Mouse (Mus musculus) heart, embryonic 10.5 days (tissue): ENCODE data around the gene Ugt1a10. TPM values are rescaled to one million over a fixed set of nuclear protein-coding genes. Genes with fewer than 3 reads are reported as not detected.

Source experiments
- DNase-seq: peaks from one replicate; pipeline ENCODE4 v3.0.0-alpha.2; 2017; ENCODE audit warnings: low spot score
- H3K27ac ChIP-seq: fragments of 300-500 bp; sonication (generic); 2 replicates; pipeline ENCODE4 v1.5.1; 2016; ENCODE audit warnings: mild to moderate bottlenecking
- H3K27me3 ChIP-seq: fragments of 300-500 bp; sonication (generic); 2 replicates; pipeline ENCODE4 v1.6.1; 2016; ENCODE audit warnings: mild to moderate bottlenecking; ENCODE audit not compliant: poor library complexity, insufficient read depth, severe bottlenecking
- H3K36me3 ChIP-seq: fragments of 300-500 bp; sonication (generic); 2 replicates; pipeline ENCODE4 v1.6.1; 2016; ENCODE audit warnings: mild to moderate bottlenecking, moderate library complexity
- H3K4me1 ChIP-seq: fragments of 300-500 bp; sonication (generic); 2 replicates; pipeline ENCODE4 v1.6.1; 2016; ENCODE audit warnings: mild to moderate bottlenecking
- H3K4me3 ChIP-seq: fragments of 300-500 bp; sonication (generic); 2 replicates; pipeline ENCODE4 v1.5.1; 2016; ENCODE audit warnings: mild to moderate bottlenecking, moderate library complexity
- H3K9me3 ChIP-seq: fragments of 300-500 bp; sonication (generic); 2 replicates; pipeline ENCODE4 v1.6.1; 2016; ENCODE audit warnings: mild to moderate bottlenecking, moderate library complexity
- WGBS: fragments of 180-500 bp; shearing (Covaris S2); methylation state at CpG from one replicate; pipeline ENCODE4 v1.1.7; 2016; 5-methylcytosine and 5-hydroxymethylcytosine counted together
- polyA plus RNA-seq: library from polyadenylated mRNA; unstranded; fragments of >200 nt; fragmentation: Nextera tagmentation; extraction: Ambion mirVana; gene quantifications from 2 replicates; pipeline ENCODE4 v1.2.1, GENCODE M21; 2016

Gene Ugt1a10
- polyA plus RNA-seq, 1 experiment from 2014 or later = not detected

DNA sequence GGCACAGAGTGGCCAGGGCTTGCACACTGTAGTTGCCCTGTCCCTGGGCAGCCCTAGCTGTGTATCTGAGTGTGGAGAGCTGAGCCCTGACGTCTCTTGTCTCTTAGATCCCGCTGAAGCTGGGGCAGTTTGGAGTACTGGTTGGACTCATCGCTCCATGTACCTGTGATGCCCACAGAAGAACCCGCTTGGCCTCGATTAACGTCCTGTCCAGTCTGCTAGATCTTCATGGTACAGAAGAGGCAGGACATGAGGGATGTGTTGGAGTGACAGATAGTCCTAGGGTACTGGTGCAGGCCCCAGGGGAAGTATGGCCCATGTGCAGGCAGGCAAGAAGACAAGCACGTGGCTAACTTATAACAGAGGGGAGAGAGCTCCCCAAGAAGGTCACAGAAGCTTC is 194.4 kb downstream of the Ugt1a10 start:
- Histone ChIP-seq H3K27me3 (no peaks in the 10 kb centered on the region), H3K27ac (no peak overlapping the region), H3K4me3 (no peak overlapping the region), H3K36me3 (no peaks in the 10 kb centered on the region), H3K4me1 (no peaks in the 10 kb centered on the region), H3K9me3 (peaks cover 95% of the 10 kb centered on the region)
- DNase-seq = no peak
- WGBS = 71% methylated on average over 7 of the region's 7 CpGs

DNA sequence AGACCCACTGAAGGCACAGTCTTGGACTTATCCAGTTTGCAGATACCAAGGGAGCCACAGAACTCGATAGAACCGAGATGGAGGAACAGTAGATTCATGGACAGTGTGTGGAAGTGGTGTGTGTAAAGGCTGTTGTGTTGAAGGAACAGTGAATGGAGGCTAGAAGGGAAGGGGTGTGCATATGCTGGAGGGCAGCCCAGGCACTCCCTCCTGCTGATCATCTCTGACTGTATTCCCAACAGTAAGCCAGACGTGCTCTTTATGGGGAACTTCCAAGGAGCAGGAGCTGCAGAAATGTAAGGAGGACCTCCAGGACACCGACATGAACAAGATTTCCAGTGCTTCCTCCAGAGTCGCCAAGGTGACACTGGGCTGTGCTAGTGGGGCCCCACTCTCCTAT is 194.8 kb downstream of the Ugt1a10 start:
- no peaks in the 10 kb centered on the region for H3K36me3 ChIP-seq
- no peaks in the 10 kb centered on the region for H3K27me3 ChIP-seq
- H3K4me1 ChIP-seq = no peaks in the 10 kb centered on the region
- H3K27ac ChIP-seq = no peak overlapping the region
- 73% methylated on average over 5 of the region's 5 CpGs for WGBS
- H3K4me3 ChIP-seq = no peak overlapping the region
- H3K9me3 ChIP-seq = peaks cover 95% of the 10 kb centered on the region
- no peak for DNase-seq

DNA sequence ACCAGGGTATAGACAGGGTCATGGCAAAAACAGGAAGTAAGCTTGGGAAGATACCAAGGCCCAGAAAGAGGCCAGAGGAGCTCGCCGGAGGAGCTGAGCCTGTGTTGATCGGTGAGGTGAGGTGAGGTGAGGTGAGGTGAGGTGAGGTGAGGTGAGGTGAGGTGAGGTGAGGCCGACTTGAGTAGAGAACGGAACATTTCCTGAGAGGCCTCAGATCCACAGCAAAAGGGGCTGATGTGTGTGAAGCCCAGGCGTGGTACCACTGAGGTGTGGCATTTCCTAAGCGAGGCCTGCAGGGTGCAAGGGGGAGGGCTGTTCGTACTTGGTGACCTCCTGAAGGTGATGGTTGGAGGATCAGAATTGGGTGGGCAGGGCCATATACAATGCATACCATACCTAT is 197.9 kb downstream of the Ugt1a10 start:
- H3K27me3 ChIP-seq = no peaks in the 10 kb centered on the region
- no peak overlapping the region for H3K27ac ChIP-seq
- 70% methylated on average over 8 of the region's 8 CpGs for WGBS
- DNase-seq = no peak
- no peak overlapping the region for H3K4me3 ChIP-seq
- H3K36me3 ChIP-seq = no peaks in the 10 kb centered on the region
- no peaks in the 10 kb centered on the region for H3K4me1 ChIP-seq
- peaks cover 97% of the 10 kb centered on the region for H3K9me3 ChIP-seq

DNA sequence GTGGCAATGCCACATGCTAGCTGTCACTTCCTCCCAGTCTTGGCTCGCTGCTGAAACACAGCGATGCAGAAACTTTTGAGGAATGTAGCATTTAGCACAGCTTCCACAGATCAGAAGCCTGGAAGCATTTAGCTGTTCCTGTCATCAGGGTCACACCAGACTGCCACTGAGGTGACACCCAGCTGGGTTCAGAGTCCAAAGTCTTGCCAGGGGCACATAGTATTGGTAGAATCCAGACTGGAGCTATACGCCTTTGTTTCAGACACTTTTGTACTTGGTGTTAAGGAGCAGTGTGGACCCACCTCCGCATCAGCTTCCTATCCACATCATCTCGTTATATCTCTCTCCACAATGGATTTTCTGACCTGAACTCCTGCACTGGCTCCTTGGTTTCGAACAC is 198.4 kb downstream of the Ugt1a10 start:
- no peaks in the 10 kb centered on the region for H3K4me1 ChIP-seq
- no peaks in the 10 kb centered on the region for H3K36me3 ChIP-seq
- peaks cover 96% of the 10 kb centered on the region for H3K9me3 ChIP-seq
- 68% methylated on average over 6 of the region's 6 CpGs for WGBS
- no peaks in the 10 kb centered on the region for H3K27me3 ChIP-seq
- no peak for DNase-seq
- no peak overlapping the region for H3K4me3 ChIP-seq
- H3K27ac ChIP-seq = no peak overlapping the region

DNA sequence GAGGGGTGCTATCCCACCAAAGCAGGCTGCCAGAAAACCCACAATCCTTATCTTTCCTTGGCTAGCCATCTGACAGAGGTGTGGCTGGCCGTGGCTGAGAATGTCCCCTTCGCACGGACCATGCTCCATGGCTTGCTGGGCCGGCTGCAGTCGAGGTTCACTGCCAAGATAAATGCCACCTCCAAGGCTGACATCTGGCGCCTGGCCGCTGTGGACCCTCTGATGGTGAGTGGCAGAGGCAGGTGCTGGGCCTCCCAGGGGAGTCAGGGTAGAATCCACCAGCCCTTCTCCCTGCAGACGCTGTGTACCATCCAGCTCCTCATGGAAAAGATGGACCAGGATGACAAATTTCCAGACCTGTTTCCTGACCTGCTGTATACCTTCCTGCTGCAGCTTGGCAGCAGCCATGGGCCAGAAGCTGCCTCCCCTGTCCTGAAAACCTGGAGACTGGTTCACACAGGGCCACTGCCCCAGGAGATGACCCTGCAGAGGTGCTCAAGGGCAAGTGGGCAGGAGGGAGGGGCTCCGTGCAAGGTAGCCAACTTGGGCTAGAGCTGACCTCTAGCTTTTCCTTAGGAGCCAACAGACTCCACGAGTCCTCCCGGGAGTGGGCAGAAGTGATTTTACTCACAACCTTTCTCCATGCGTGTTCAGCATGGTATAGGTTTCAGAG is 199.7 kb downstream of the Ugt1a10 start:
- H3K9me3 ChIP-seq = peaks cover 92% of the 10 kb centered on the region
- H3K4me1 ChIP-seq = peaks cover 9% of the 10 kb centered on the region
- no peak overlapping the region for H3K4me3 ChIP-seq
- no peak for DNase-seq
- no peak overlapping the region for H3K27ac ChIP-seq
- WGBS = 81% methylated on average over 12 of the region's 12 CpGs
- H3K36me3 ChIP-seq = 0 out of 2 replicates have a peak, but pooled peaks cover 6% of the 10 kb centered on the region
- no peaks in the 10 kb centered on the region for H3K27me3 ChIP-seq

DNA sequence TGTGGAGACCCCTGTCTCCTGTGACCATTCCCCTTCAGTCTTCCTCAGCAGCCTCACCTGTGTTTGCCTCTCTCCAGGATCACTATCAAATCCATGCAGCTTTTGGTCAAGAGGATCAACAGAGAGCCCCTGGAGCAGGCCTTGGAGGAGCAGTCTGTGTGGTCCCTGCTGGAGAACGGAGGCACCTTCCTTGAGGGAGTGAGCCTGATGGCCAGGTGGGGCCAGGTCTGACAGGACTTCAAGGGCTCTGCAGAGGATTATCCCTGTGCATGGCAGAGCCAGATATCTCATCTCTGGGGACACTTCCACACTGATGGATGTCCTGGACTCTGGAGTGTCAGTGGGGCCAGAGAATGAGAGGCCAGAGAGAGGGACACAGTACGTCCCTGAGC is 200.3 kb downstream of the Ugt1a10 start:
- no peaks in the 10 kb centered on the region for H3K27me3 ChIP-seq
- 57% methylated on average over 2 of the region's 2 CpGs for WGBS
- no peak for DNase-seq
- no peak overlapping the region for H3K27ac ChIP-seq
- peaks cover 14% of the 10 kb centered on the region for H3K4me1 ChIP-seq
- H3K36me3 ChIP-seq = 0 out of 2 replicates have a peak, but pooled peaks cover 11% of the 10 kb centered on the region
- peaks cover 91% of the 10 kb centered on the region for H3K9me3 ChIP-seq
- no peak overlapping the region for H3K4me3 ChIP-seq

DNA sequence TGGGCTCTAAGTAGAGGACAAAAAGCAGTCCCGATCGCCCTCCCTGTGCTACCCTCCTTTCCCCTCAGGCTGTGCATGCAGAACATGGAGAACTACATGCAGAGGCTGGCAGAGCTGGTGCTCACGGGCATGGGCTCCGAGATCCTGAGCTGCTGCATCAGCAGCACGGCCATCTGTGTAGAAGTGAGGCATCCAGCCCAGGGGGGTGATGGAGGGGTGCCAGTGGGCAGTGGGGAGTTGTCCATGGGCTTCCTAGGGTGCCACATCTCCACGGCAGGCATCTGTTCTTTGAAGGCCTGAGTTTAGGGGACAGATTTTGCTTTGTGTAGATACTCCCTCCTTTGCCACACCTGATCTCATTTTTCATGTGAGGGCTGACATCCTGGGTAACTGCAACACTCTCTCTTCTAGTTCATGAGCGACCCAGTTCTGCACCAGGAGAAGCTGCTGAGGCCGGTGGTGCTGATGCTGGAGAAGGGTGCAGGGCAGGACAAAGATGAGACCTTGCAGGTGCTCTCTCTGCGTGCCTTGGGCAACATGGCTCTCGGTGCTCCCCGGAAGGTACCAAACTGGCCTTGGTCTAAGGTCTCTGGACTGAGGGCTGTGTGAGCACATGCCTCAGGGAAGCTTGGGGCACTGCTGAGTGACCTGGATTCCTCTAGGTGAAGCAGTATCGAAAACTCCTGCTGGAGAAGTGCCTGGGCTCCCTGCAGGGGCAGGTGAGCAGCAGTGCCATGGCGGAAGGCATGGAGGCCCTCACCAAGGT is 201.0 kb downstream of the Ugt1a10 start:
- Histone ChIP-seq H3K4me3 (no peak overlapping the region), H3K4me1 (peaks cover 14% of the 10 kb centered on the region), H3K27me3 (no peaks in the 10 kb centered on the region), H3K36me3 (peaks cover 16% of the 10 kb centered on the region), H3K27ac (no peak overlapping the region), H3K9me3 (peaks cover 83% of the 10 kb centered on the region)
- no peak for DNase-seq
- WGBS = 75% methylated on average over 13 of the region's 13 CpGs

DNA sequence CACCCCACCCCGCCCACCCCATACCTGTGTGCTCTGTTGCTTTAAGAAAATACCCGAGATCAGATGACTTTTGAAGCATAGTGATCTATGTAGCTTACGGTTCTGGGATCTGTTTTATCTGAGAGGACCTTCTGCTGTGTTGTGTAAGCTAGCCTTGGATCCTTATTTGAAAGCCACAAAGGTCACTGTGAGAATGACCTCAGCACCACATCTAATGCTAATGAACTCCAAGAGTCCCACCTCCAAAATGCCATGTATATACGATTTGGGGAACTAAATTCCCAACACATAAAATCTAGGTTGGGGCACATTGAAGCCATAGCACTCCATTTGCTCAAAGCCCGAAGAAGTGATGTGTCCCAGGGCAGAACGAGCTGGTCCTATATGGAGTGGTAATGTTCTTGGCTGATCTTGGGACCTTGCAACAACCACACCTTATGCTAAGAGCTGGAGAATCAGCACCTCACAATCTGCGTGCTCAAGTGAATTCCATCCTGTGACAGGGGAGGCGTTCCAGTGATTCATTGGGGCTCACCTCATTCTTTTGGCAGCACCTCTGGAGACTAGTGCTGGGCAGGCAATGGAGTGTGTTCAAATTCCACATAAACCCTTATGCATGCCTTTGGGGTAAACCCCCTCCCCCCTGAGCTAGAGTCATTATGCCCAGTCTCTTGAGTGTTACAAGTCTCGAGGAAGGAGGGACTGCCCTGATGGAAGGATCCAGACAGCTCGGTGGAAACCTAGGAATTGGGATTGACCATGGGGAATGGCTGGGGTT is 201.9 kb downstream of the Ugt1a10 start:
- Histone ChIP-seq H3K36me3 (peaks cover 25% of the 10 kb centered on the region), H3K4me1 (peaks cover 14% of the 10 kb centered on the region), H3K4me3 (no peak overlapping the region), H3K9me3 (peaks cover 77% of the 10 kb centered on the region), H3K27ac (no peak overlapping the region), H3K27me3 (no peaks in the 10 kb centered on the region)
- 75% methylated on average over 10 of the region's 10 CpGs for WGBS
- DNase-seq = no peak

DNA sequence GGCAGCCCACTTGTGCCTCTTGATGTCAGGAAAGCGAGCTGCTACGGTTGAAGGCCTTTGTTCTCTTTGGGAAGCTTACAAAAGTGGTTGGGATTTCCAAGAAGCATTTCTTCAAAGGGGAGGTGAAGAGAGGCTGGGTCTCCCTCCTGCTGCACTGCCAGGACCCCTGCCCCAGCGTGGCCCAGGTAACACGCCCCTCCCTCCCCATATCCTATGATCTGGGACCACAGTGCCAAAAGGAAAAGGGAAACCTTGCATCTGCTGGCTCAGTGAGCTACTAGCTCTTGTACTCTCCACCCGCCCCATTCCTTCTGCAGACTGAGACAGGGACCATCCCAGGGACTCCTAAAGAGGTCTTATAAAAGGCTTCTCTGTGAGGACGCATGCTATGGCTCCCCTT is 202.5 kb downstream of the Ugt1a10 start:
- H3K9me3 ChIP-seq = peaks cover 71% of the 10 kb centered on the region
- peaks cover 31% of the 10 kb centered on the region for H3K36me3 ChIP-seq

DNA sequence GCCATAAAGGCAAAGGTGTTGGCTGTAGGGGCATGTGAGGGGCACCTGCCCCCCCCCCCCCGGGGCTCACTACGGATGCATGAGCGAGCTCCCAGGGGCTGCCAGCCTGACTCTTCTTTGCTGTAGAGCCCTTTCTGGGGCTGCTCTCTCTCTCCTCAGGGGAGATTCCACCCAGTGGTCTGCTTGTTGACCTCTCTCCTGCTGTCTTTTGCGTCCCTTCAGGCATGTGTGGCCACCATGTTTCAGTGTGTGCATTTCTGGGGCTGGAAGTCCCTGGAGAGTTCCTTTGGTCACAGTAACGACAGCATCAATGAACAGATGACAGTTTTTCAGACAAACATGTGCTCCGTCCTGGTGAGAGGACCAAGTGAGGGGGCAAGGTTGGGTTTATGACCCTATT is 203.2 kb downstream of the Ugt1a10 start:
- Histone ChIP-seq H3K27me3 (no peaks in the 10 kb centered on the region), H3K4me3 (no peak overlapping the region), H3K9me3 (peaks cover 64% of the 10 kb centered on the region), H3K4me1 (peaks cover 14% of the 10 kb centered on the region), H3K27ac (no peak overlapping the region), H3K36me3 (peaks cover 38% of the 10 kb centered on the region)
- no peak for DNase-seq
- WGBS = 71% methylated on average over 6 of the region's 6 CpGs

More for the DNA sequence above, 202.5 kb downstream of the Ugt1a10 start:
- WGBS = 77% methylated on average over 6 of the region's 6 CpGs
- H3K4me1 ChIP-seq = peaks cover 14% of the 10 kb centered on the region
- H3K27ac ChIP-seq = no peak overlapping the region
- no peaks in the 10 kb centered on the region for H3K27me3 ChIP-seq
- DNase-seq = no peak
- no peak overlapping the region for H3K4me3 ChIP-seq

DNA sequence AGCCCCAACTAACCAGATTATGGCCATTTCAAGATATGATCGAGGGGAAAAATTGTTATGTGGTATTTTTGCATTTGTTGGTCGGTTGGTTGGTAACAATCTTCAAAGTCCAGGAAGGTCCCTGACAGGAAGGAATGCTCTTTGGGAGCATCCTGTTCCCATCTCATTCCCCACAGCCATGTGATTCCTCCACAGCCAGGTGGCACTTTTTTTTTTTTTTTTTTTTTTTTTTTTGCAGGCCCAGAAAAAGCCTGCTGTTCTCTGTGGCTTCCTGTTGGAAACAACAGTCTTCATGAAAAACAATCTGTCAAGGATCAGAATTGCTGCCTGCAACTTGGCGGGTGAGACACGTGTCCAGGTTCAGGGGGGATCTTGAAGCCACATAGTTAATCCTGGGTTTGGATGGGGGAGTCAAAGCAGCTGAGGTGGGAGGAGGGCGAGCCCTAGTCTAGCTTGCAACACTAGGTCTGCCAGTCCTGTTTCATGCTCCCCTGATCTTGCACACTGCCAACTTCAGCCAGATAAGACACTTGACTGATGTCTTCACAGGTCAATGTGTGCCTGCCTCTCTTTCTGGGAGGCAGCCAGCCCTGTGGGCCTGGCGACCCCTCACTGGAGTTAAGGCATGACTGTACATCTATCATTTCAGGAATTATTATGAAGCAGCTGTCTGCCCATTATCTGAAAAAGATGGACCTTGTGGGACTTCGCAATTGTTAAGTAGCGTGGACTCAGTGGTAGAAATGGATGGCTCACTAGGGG is 203.9 kb downstream of the Ugt1a10 start:
- no peak for DNase-seq
- no peaks in the 10 kb centered on the region for H3K27me3 ChIP-seq

DNA sequence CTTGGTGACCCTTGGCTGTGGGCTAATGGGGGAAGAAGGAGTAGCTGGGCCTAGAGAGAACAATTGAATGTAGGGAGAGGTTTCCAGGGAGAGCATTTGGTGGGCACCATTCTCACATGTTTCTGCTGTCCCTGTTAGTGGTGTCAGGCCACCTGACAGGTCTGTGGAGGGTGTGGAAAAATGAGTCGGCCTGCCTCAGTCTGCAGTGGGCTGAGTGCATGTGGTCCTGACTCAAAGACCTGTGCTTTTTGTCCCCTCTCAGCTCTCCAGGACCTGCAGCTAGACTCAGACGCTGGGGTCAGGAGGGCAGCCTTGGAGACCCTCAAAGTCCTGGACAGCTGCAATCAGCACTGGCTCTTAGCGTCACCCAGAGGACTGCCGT is 204.4 kb downstream of the Ugt1a10 start:
- DNase-seq = no peak
- Histone ChIP-seq H3K4me1 (peaks cover 14% of the 10 kb centered on the region), H3K27me3 (no peaks in the 10 kb centered on the region), H3K9me3 (peaks cover 57% of the 10 kb centered on the region), H3K27ac (no peak overlapping the region), H3K36me3 (peaks cover 50% of the 10 kb centered on the region), H3K4me3 (no peak overlapping the region)
- 74% methylated on average over 4 of the region's 4 CpGs for WGBS

More for the DNA sequence above, 203.9 kb downstream of the Ugt1a10 start:
- Histone ChIP-seq H3K27ac (no peak overlapping the region), H3K36me3 (peaks cover 45% of the 10 kb centered on the region), H3K4me3 (no peak overlapping the region), H3K9me3 (peaks cover 61% of the 10 kb centered on the region), H3K4me1 (peaks cover 14% of the 10 kb centered on the region)
- 70% methylated on average over 8 of the region's 8 CpGs for WGBS
